Mouse (Mus musculus) forebrain, embryonic 12.5 days (tissue): Measurements from ENCODE around the gene 4931428L18Rik. TPM values are rescaled to one million over a fixed set of nuclear protein-coding genes. Genes with fewer than 3 reads are reported as not detected.

Experiments used
- ATAC-seq: fragments of 200-750 bp; cut with Nextera tagmentation; 2 replicates; pipeline ENCODE4 v1.8.0; 2017; ENCODE audit warnings: moderate TSS enrichment; ENCODE audit not compliant: low FRiP score
- H3K27ac ChIP-seq: fragments of 300-500 bp; sonication (generic); 2 replicates; pipeline ENCODE4 v1.5.1; 2016; ENCODE audit warnings: mild to moderate bottlenecking
- H3K27me3 ChIP-seq: fragments of 300-500 bp; sonication (generic); 2 replicates; pipeline ENCODE4 v1.6.1; 2016; ENCODE audit warnings: mild to moderate bottlenecking
- H3K36me3 ChIP-seq: fragments of 300-500 bp; sonication (generic); replicated peaks from 2 replicates; pipeline ENCODE4 v1.6.1; 2016; ENCODE audit warnings: mild to moderate bottlenecking
- H3K4me1 ChIP-seq: fragments of 300-500 bp; sonication (generic); 2 replicates; pipeline ENCODE4 v1.6.1; 2016
- H3K4me2 ChIP-seq: fragments of 300-500 bp; sonication (generic); 2 replicates; pipeline ENCODE4 v1.6.1; 2016; ENCODE audit warnings: mild to moderate bottlenecking, moderate library complexity
- H3K4me3 ChIP-seq: fragments of 300-500 bp; sonication (generic); replicated peaks from 2 replicates; pipeline ENCODE4 v1.5.1; 2016; ENCODE audit warnings: mild to moderate bottlenecking
- H3K9ac ChIP-seq: fragments of 300-500 bp; sonication (generic); 2 replicates; pipeline ENCODE4 v1.6.1; 2016; ENCODE audit warnings: mild to moderate bottlenecking
- H3K9me3 ChIP-seq: fragments of 300-500 bp; sonication (generic); 2 replicates; pipeline ENCODE4 v1.6.1; 2016
- WGBS: fragments of 180-500 bp; shearing (Covaris S2); methylation state at CpG from one replicate; pipeline ENCODE4 v1.1.7; 2016; 5-methylcytosine and 5-hydroxymethylcytosine counted together
- polyA plus RNA-seq: library from polyadenylated mRNA; unstranded; fragments of >200 nt; fragmentation: Nextera tagmentation; extraction: Ambion mirVana; gene quantifications from 2 replicates; pipeline ENCODE4 v1.2.1, GENCODE M21; 2016

4931428L18Rik gene
- polyA plus RNA-seq, 1 experiment from 2014 or later = not detected

- no peak overlapping the region for H3K9ac ChIP-seq
- H3K4me1 ChIP-seq = no peaks in the 10 kb centered on the region
- ATAC-seq = no peak
- H3K27me3 ChIP-seq = no peaks in the 10 kb centered on the region
- no peaks in the 10 kb centered on the region for H3K36me3 ChIP-seq
- H3K27ac ChIP-seq = no peak overlapping the region
- no peaks in the 10 kb centered on the region for H3K9me3 ChIP-seq
- 83% methylated on average over 6 of the region's 6 CpGs for WGBS
- H3K4me2 ChIP-seq = no peak overlapping the region
- H3K4me3 ChIP-seq = no peak overlapping the region
Measured at GRCm38 (mm10) chr1:31072523-31073370, 149.7 kb downstream of the 4931428L18Rik start.

- Histone ChIP-seq H3K36me3 (no peaks in the 10 kb centered on the region), H3K9me3 (no peaks in the 10 kb centered on the region), H3K27ac (no peak overlapping the region), H3K4me1 (no peaks in the 10 kb centered on the region), H3K27me3 (no peaks in the 10 kb centered on the region), H3K4me3 (no peak overlapping the region), H3K4me2 (no peak overlapping the region), H3K9ac (no peak overlapping the region)
- 72% methylated on average over 2 of the region's 2 CpGs for WGBS
- ATAC-seq = no peak
Measured at GRCm38 (mm10) chr1:31071209-31071608, 151.3 kb downstream of the 4931428L18Rik start.

GRCm38 (mm10) chr1:31064817-31065740 is 157.4 kb downstream of the 4931428L18Rik start:
- WGBS = 88% methylated on average over 12 of the region's 12 CpGs
- H3K4me2 ChIP-seq = no peak overlapping the region
- no peak overlapping the region for H3K9ac ChIP-seq
- no peaks in the 10 kb centered on the region for H3K36me3 ChIP-seq
- H3K27me3 ChIP-seq = no peaks in the 10 kb centered on the region
- ATAC-seq = no peak
- H3K4me1 ChIP-seq = no peaks in the 10 kb centered on the region
- no peak overlapping the region for H3K27ac ChIP-seq
- no peak overlapping the region for H3K4me3 ChIP-seq
- H3K9me3 ChIP-seq = no peaks in the 10 kb centered on the region

- Histone ChIP-seq H3K4me1 (no peaks in the 10 kb centered on the region), H3K27me3 (no peaks in the 10 kb centered on the region), H3K9ac (no peak overlapping the region), H3K36me3 (no peaks in the 10 kb centered on the region), H3K9me3 (no peaks in the 10 kb centered on the region), H3K4me2 (no peak overlapping the region), H3K27ac (no peak overlapping the region), H3K4me3 (no peak overlapping the region)
- ATAC-seq = no peak
- WGBS = 84% methylated on average over 4 of the region's 4 CpGs
Measured at GRCm38 (mm10) chr1:31059806-31060205, 162.7 kb downstream of the 4931428L18Rik start.

- no peaks in the 10 kb centered on the region for H3K4me1 ChIP-seq
- no peak for ATAC-seq
- WGBS = 82% methylated on average over 2 of the region's 2 CpGs
Measured at GRCm38 (mm10) chr1:31058861-31059351, 163.6 kb downstream of the 4931428L18Rik start.

GRCm38 (mm10) chr1:31058196-31058595 is 164.3 kb downstream of the 4931428L18Rik start:
- Histone ChIP-seq H3K36me3 (no peaks in the 10 kb centered on the region), H3K4me2 (no peak overlapping the region), H3K4me1 (no peaks in the 10 kb centered on the region), H3K9me3 (no peaks in the 10 kb centered on the region), H3K9ac (no peak overlapping the region), H3K4me3 (no peak overlapping the region), H3K27me3 (no peaks in the 10 kb centered on the region), H3K27ac (no peak overlapping the region)
- 82% methylated on average over 3 of the region's 3 CpGs for WGBS
- no peak for ATAC-seq

More at GRCm38 (mm10) chr1:31058861-31059351, 163.6 kb downstream of the 4931428L18Rik start:
- Histone ChIP-seq H3K4me2 (no peak overlapping the region), H3K27me3 (no peaks in the 10 kb centered on the region), H3K27ac (no peak overlapping the region), H3K36me3 (no peaks in the 10 kb centered on the region), H3K9me3 (no peaks in the 10 kb centered on the region), H3K9ac (no peak overlapping the region), H3K4me3 (no peak overlapping the region)

GRCm38 (mm10) chr1:31051370-31051921 is 171.0 kb downstream of the 4931428L18Rik start:
- H3K27me3 ChIP-seq = no peaks in the 10 kb centered on the region
- no peak overlapping the region for H3K27ac ChIP-seq
- H3K4me3 ChIP-seq = no peak overlapping the region
- H3K36me3 ChIP-seq = no peaks in the 10 kb centered on the region
- H3K4me1 ChIP-seq = no peaks in the 10 kb centered on the region
- 81% methylated on average over 5 of the region's 5 CpGs for WGBS
- H3K9ac ChIP-seq = no peak overlapping the region
- no peaks in the 10 kb centered on the region for H3K9me3 ChIP-seq
- H3K4me2 ChIP-seq = no peak overlapping the region
- no peak for ATAC-seq

- Histone ChIP-seq H3K9me3 (no peaks in the 10 kb centered on the region), H3K27me3 (no peaks in the 10 kb centered on the region), H3K4me1 (no peaks in the 10 kb centered on the region), H3K4me2 (no peak overlapping the region), H3K27ac (no peak overlapping the region), H3K4me3 (no peak overlapping the region), H3K9ac (no peak overlapping the region), H3K36me3 (no peaks in the 10 kb centered on the region)
- ATAC-seq = no peak
- WGBS = 89% methylated on average over 5 of the region's 5 CpGs
Measured at GRCm38 (mm10) chr1:31049954-31050652, 172.4 kb downstream of the 4931428L18Rik start.

- no peak overlapping the region for H3K4me2 ChIP-seq
- H3K4me3 ChIP-seq = no peak overlapping the region
- WGBS = 87% methylated on average over 3 of the region's 3 CpGs
- H3K9me3 ChIP-seq = no peaks in the 10 kb centered on the region
- H3K27ac ChIP-seq = no peak overlapping the region
- H3K36me3 ChIP-seq = no peaks in the 10 kb centered on the region
- no peak overlapping the region for H3K9ac ChIP-seq
- no peaks in the 10 kb centered on the region for H3K4me1 ChIP-seq
- ATAC-seq = no peak
- H3K27me3 ChIP-seq = no peaks in the 10 kb centered on the region
Measured at GRCm38 (mm10) chr1:31043208-31043607, 179.3 kb downstream of the 4931428L18Rik start.

GRCm38 (mm10) chr1:31042793-31043192 is 179.7 kb downstream of the 4931428L18Rik start:
- H3K4me3 ChIP-seq = no peak overlapping the region
- no peak overlapping the region for H3K9ac ChIP-seq
- no peak overlapping the region for H3K27ac ChIP-seq
- 89% methylated on average over 4 of the region's 4 CpGs for WGBS
- no peaks in the 10 kb centered on the region for H3K9me3 ChIP-seq
- no peak for ATAC-seq
- no peaks in the 10 kb centered on the region for H3K36me3 ChIP-seq
- no peaks in the 10 kb centered on the region for H3K27me3 ChIP-seq
- no peak overlapping the region for H3K4me2 ChIP-seq
- H3K4me1 ChIP-seq = no peaks in the 10 kb centered on the region

GRCm38 (mm10) chr1:31033851-31034534 is 188.5 kb downstream of the 4931428L18Rik start:
- H3K36me3 ChIP-seq = no peaks in the 10 kb centered on the region
- no peaks in the 10 kb centered on the region for H3K27me3 ChIP-seq
- no peak overlapping the region for H3K27ac ChIP-seq
- no peak overlapping the region for H3K4me2 ChIP-seq
- no peak overlapping the region for H3K4me3 ChIP-seq
- no peak for ATAC-seq
- H3K4me1 ChIP-seq = no peaks in the 10 kb centered on the region
- no peaks in the 10 kb centered on the region for H3K9me3 ChIP-seq
- H3K9ac ChIP-seq = no peak overlapping the region
- 78% methylated on average over 2 of the region's 2 CpGs for WGBS
